Mouse (Mus musculus) small intestine, adult 2 months (tissue): ENCODE results near the gene Ets1.

ENCODE experiments used
- CTCF ChIP-seq: fragments of 200-500 bp; IDR thresholded peaks from 2 replicates; pipeline ENCODE4 v1.5.1; 2012; ENCODE audit warnings: low read depth, mild to moderate bottlenecking, control low read depth, inconsistent platforms, low read length, moderate library complexity, mixed read lengths; ENCODE audit not compliant: insufficient replicate concordance, insufficient read length; ENCODE audit errors: extremely low read depth
- POLR2A ChIP-seq: fragments of 200-500 bp; IDR thresholded peaks from 2 replicates; pipeline ENCODE4 v1.6.1; 2012; ENCODE audit warnings: low read depth, mild to moderate bottlenecking, control low read depth, inconsistent platforms, low read length, moderate library complexity

GRCm38 (mm10) chr9:32590571-32590970 is 45.5 kb upstream of the Ets1 start:
- no peak for TF ChIP-seq CTCF
- no peak for TF ChIP-seq POLR2A
